23 mouse cellular contexts compared by ENCODE assay signal in genomic region chrX:99555976-99556781, GRCm38 (mm10).
A peak's percentile ranks its signal among the peaks of the same experiment; 100 is the strongest.
DNase-seq lines count a peak whose midpoint lies in the region; ATAC-seq and TF ChIP-seq lines count a peak whose summit lies in the region.
"Had no signal": no experiment of that assay in that cellular context is flagged by ENCODE, and none has a peak within 500 bp of the region (broad histone marks: within the 10 kb centered on the region; RNA-seq: fewer than 3 reads in every experiment).

No protein-coding gene starts in this region.

- 30% methylated on average over 13 of the region's 13 CpGs for WGBS in forebrain, embryonic 10.5 days
- 38% methylated on average over 13 of the region's 13 CpGs for WGBS in forebrain, postnatal 0 days
- 24% methylated on average over 13 of the region's 13 CpGs for WGBS in forebrain, embryonic 15.5 days
- 34% methylated on average over 13 of the region's 13 CpGs for WGBS in midbrain, embryonic 16.5 days
- 82% methylated on average over 13 of the region's 13 CpGs for WGBS in kidney, adult 2 months

- no peak for TF ChIP-seq RAD21 in MEL (IDR thresholded peaks at IDR 0.05; ENCODE audit: low read depth, low read length)

- DNase-seq in forebrain, embryonic 10.5 days (ENCODE audit: extremely low spot score, low spot score): peak; percentile 30
- DNase-seq in forebrain, postnatal 0 days: no peak
- peak; percentile 55 for DNase-seq in MEL (ENCODE audit: low read depth, low spot score)
- no peak for DNase-seq in kidney, adult 2 months
- no peak for DNase-seq in adrenal gland, adult 8-10 months
- DNase-seq: adrenal gland, postnatal 36 days; cerebellum, adult 9-10 months; heart, adult 11 months; heart, postnatal 36 days; kidney, postnatal 10 days; left cerebral cortex, postnatal 4 days; lung, adult 2 months; right cerebral cortex, postnatal 4 days; thymus, postnatal 4 days had no signal

- H3K4me2 ChIP-seq in forebrain, postnatal 0 days (ENCODE audit: low read depth): no peak overlapping the region
- H3K4me2 ChIP-seq in forebrain, embryonic 15.5 days (replicated peaks): no peak overlapping the region
- no peak overlapping the region for H3K4me2 ChIP-seq in midbrain, embryonic 16.5 days (ENCODE audit: low read length)
- H3K4me2 ChIP-seq: embryonic facial prominence, embryonic 13.5 days; heart, embryonic 13.5 days; intestine, embryonic 15.5 days had no signal

- no peak for TF ChIP-seq EP300 in MEL (IDR thresholded peaks at IDR 0.05; ENCODE audit: low read depth in 1 of 2, low read length in 2 of 2)

- no peak for TF ChIP-seq POLR2A in MEL (IDR thresholded peaks at IDR 0.05; ENCODE audit: control insufficient read depth in 1 of 2, insufficient read depth in 1 of 2, low read depth in 1 of 2, low read length in 2 of 2, poor library complexity in 1 of 2)
- TF ChIP-seq POLR2A in kidney, adult 2 months (IDR thresholded peaks at IDR 0.05; ENCODE audit: low read depth, low read length): no peak

- peaks cover 63% of the 10 kb centered on the region for H3K4me1 ChIP-seq in forebrain, embryonic 10.5 days
- H3K4me1 ChIP-seq in forebrain, postnatal 0 days (ENCODE audit: insufficient read depth): no peaks in the 10 kb centered on the region
- H3K4me1 ChIP-seq in MEL (ENCODE audit: control insufficient read depth in 1 of 2, insufficient read depth in 2 of 2, low read length in 2 of 2): peaks cover 13 to 27% of the 10 kb centered on the region in 2 experiments
- peaks cover 28% of the 10 kb centered on the region for H3K4me1 ChIP-seq in forebrain, embryonic 15.5 days
- peaks cover 10% of the 10 kb centered on the region for H3K4me1 ChIP-seq in midbrain, embryonic 16.5 days (ENCODE audit: control insufficient read depth, insufficient read depth, low read length)
- no peaks in the 10 kb centered on the region for H3K4me1 ChIP-seq in kidney, adult 2 months (ENCODE audit: control insufficient read depth, insufficient read depth, low read length)
- H3K4me1 ChIP-seq: intestine, embryonic 15.5 days had no signal

- H3K79me2 ChIP-seq in MEL (ENCODE audit: control insufficient read depth, insufficient read depth, low read length, poor library complexity): no peaks in the 10 kb centered on the region

- TF ChIP-seq CTCF in forebrain, postnatal 0 days (IDR thresholded peaks at IDR 0.05; ENCODE audit: low read depth): no peak
- no peak for TF ChIP-seq CTCF in MEL (IDR thresholded peaks at IDR 0.05 in 2 of 3, conservative IDR thresholded peaks at IDR 0.05 in 1 of 3; ENCODE audit: control insufficient read depth in 1 of 3, insufficient read depth in 1 of 3, low read depth in 2 of 3, low read length in 3 of 3, poor library complexity in 1 of 3, severe bottlenecking in 1 of 3)
- TF ChIP-seq CTCF in kidney, adult 2 months (conservative IDR thresholded peaks at IDR 0.05; ENCODE audit: insufficient read depth, insufficient read length, low read depth, low read length): no peak

- no peak overlapping the region; the same call in 1 of the 2 replicates for H3K4me3 ChIP-seq in forebrain, embryonic 10.5 days
- H3K4me3 ChIP-seq in forebrain, postnatal 0 days (ENCODE audit: low read depth, low read length): no peak overlapping the region
- H3K4me3 ChIP-seq in MEL (ENCODE audit: control insufficient read depth in 1 of 2, insufficient read depth in 1 of 2, low read depth in 2 of 2, low read length in 2 of 2): peak overlapping the region in 1 of 2 experiments; percentile 4; a peak in 1 of 4 replicates
- H3K4me3 ChIP-seq in forebrain, embryonic 15.5 days: no peak overlapping the region
- no peak overlapping the region for H3K4me3 ChIP-seq in midbrain, embryonic 16.5 days (ENCODE audit: low read depth, low read length)
- H3K4me3 ChIP-seq in kidney, adult 2 months (ENCODE audit: insufficient read depth, low read depth, low read length): no peak overlapping the region
- H3K4me3 ChIP-seq: embryonic facial prominence, embryonic 13.5 days; heart, embryonic 13.5 days; intestine, embryonic 15.5 days; layer of hippocampus, adult 2 months had no signal

- no peaks in the 10 kb centered on the region for H3K9me3 ChIP-seq in forebrain, embryonic 10.5 days
- H3K9me3 ChIP-seq in forebrain, postnatal 0 days (ENCODE audit: low read length): no peaks in the 10 kb centered on the region
- no peaks in the 10 kb centered on the region for H3K9me3 ChIP-seq in MEL (replicated peaks; ENCODE audit: insufficient read depth, low read length)
- no peaks in the 10 kb centered on the region for H3K9me3 ChIP-seq in forebrain, embryonic 15.5 days
- no peaks in the 10 kb centered on the region for H3K9me3 ChIP-seq in midbrain, embryonic 16.5 days (replicated peaks; ENCODE audit: control insufficient read depth, low read length, poor library complexity, severe bottlenecking)
- H3K9me3 ChIP-seq: embryonic facial prominence, embryonic 13.5 days; heart, embryonic 13.5 days; intestine, embryonic 15.5 days had no signal

- peaks cover 99% of the 10 kb centered on the region for H3K27me3 ChIP-seq in forebrain, embryonic 10.5 days (ENCODE audit: poor library complexity, severe bottlenecking)
- no peaks in the 10 kb centered on the region for H3K27me3 ChIP-seq in forebrain, postnatal 0 days (ENCODE audit: insufficient read depth, low read length)
- H3K27me3 ChIP-seq in MEL (ENCODE audit: control insufficient read depth in 1 of 2, insufficient read depth in 2 of 2, low read length in 2 of 2): no peaks in the 10 kb centered on the region
- no peaks in the 10 kb centered on the region for H3K27me3 ChIP-seq in forebrain, embryonic 15.5 days
- H3K27me3 ChIP-seq in midbrain, embryonic 16.5 days (ENCODE audit: control insufficient read depth, insufficient read depth, low read depth, low read length): peaks cover 22% of the 10 kb centered on the region
- H3K27me3 ChIP-seq in kidney, adult 2 months (replicated peaks; ENCODE audit: control insufficient read depth, insufficient read depth, low read length): no peaks in the 10 kb centered on the region
- H3K27me3 ChIP-seq: CH12.LX had no signal

- H3K9ac ChIP-seq in forebrain, postnatal 0 days: no peak overlapping the region
- H3K9ac ChIP-seq in MEL (ENCODE audit: control insufficient read depth, low read depth, low read length, poor library complexity, severe bottlenecking): peak overlapping the region; percentile 42; the same call in 1 of the 2 replicates
- H3K9ac ChIP-seq in forebrain, embryonic 15.5 days (replicated peaks): no peak overlapping the region
- H3K9ac ChIP-seq in midbrain, embryonic 16.5 days (ENCODE audit: low read depth, low read length): no peak overlapping the region
- H3K9ac ChIP-seq: embryonic facial prominence, embryonic 13.5 days; heart, embryonic 13.5 days; intestine, embryonic 15.5 days had no signal

- peak overlapping the region; percentile 40; the same call in 1 of the 2 replicates for H3K27ac ChIP-seq in forebrain, embryonic 10.5 days
- H3K27ac ChIP-seq in forebrain, postnatal 0 days (ENCODE audit: low read depth, low read length): no peak overlapping the region
- H3K27ac ChIP-seq in MEL (ENCODE audit: control insufficient read depth, low read depth, low read length): peak overlapping the region; percentile 34
- H3K27ac ChIP-seq in forebrain, embryonic 15.5 days (replicated peaks): peak overlapping the region; percentile 81
- H3K27ac ChIP-seq in midbrain, embryonic 16.5 days (ENCODE audit: low read length): no peak overlapping the region
- H3K27ac ChIP-seq in kidney, adult 2 months (ENCODE audit: insufficient read depth, low read depth, low read length): no peak overlapping the region
- H3K27ac ChIP-seq: embryonic facial prominence, embryonic 13.5 days; heart, embryonic 13.5 days; intestine, embryonic 15.5 days; layer of hippocampus, adult 2 months had no signal

- ATAC-seq in forebrain, postnatal 0 days: no peak
- ATAC-seq in forebrain, embryonic 15.5 days (replicated peaks): peak; percentile 77
- peak; percentile 55 for ATAC-seq in midbrain, embryonic 16.5 days
- no peak for ATAC-seq in erythroid progenitor cell, adult 5-6 weeks (replicated peaks; ENCODE audit: low FRiP score, poor library complexity, severe bottlenecking)
- ATAC-seq: activated CD4-positive, CD25-positive, alpha-beta regulatory T cell, adult 4 months; intestine, embryonic 15.5 days had no signal

- H3K36me3 ChIP-seq in forebrain, embryonic 10.5 days (replicated peaks): no peaks in the 10 kb centered on the region
- H3K36me3 ChIP-seq in forebrain, postnatal 0 days (ENCODE audit: insufficient read depth): no peaks in the 10 kb centered on the region
- peaks cover 0 to 30% of the 10 kb centered on the region in 2 experiments; a peak in 2 of 4 replicates for H3K36me3 ChIP-seq in MEL (ENCODE audit: control insufficient read depth in 1 of 2, insufficient read depth in 2 of 2, low read length in 2 of 2)
- H3K36me3 ChIP-seq in forebrain, embryonic 15.5 days: no peaks in the 10 kb centered on the region
- no peaks in the 10 kb centered on the region for H3K36me3 ChIP-seq in midbrain, embryonic 16.5 days (ENCODE audit: control insufficient read depth, insufficient read depth, low read length)
- H3K36me3 ChIP-seq in kidney, adult 2 months (ENCODE audit: control insufficient read depth, insufficient read depth, low read length): no peaks in the 10 kb centered on the region
- H3K36me3 ChIP-seq: embryonic facial prominence, embryonic 13.5 days; heart, embryonic 13.5 days; intestine, embryonic 15.5 days had no signal

TF ChIP-seq in MEL, 35 proteins besides CTCF, POLR2A, EP300 and RAD21:
- no peak for TF ChIP-seq ELF1 (IDR thresholded peaks at IDR 0.05; ENCODE audit: low read depth, low read length)
- TF ChIP-seq ZNF384 (IDR thresholded peaks at IDR 0.05; ENCODE audit: low read depth, low read length): peak; percentile 62; the same call in 1 of the 2 replicates

Comparison
In these comparisons a context has a peak if more than half of its experiments do, and no peak if none do; other contexts are left out.
1. DNase-seq: peak in forebrain, embryonic 10.5 days (single experiment) and MEL (single experiment); none in forebrain, postnatal 0 days (single experiment), kidney, adult 2 months (single experiment) and adrenal gland, adult 8-10 months (single experiment).
2. H3K27ac ChIP-seq: peak in forebrain, embryonic 10.5 days (single experiment), MEL (single experiment) and forebrain, embryonic 15.5 days (single experiment); none in forebrain, postnatal 0 days (single experiment), midbrain, embryonic 16.5 days (single experiment) and kidney, adult 2 months (single experiment).
3. ATAC-seq: peak in forebrain, embryonic 15.5 days (single experiment) and midbrain, embryonic 16.5 days (single experiment); none in forebrain, postnatal 0 days (single experiment) and erythroid progenitor cell, adult 5-6 weeks (single experiment).